Mouse (Mus musculus): ENCODE results near the gene Twf2. TPM values are rescaled to one million over a fixed set of nuclear protein-coding genes. Genes with fewer than 3 reads are reported as not detected.

Twf2 gene
- total RNA-seq, 2 experiments from 2014 or later: 127 to 210 TPM

- intact Hi-C loops (cut with DNase I): no loop called here
- DNase-seq: no peak
- TF ChIP-seq CTCF (IDR thresholded peaks at IDR 0.05): no peak
- Histone ChIP-seq H3K27ac (no peak overlapping the region), H3K4me3 (no peak overlapping the region)
Observed at GRCm38 (mm10) chr9:106191355-106191754, 11.6 kb upstream of the Twf2 start.

GRCm38 (mm10) chr9:106192024-106192423 lies 10.9 kb upstream of the Twf2 start:
- no peak for DNase-seq
- no peak overlapping the region for H3K27ac ChIP-seq
- TF ChIP-seq CTCF (IDR thresholded peaks at IDR 0.05): no peak
- H3K4me3 ChIP-seq: no peak overlapping the region
- intact Hi-C loops (cut with DNase I): no loop called here

GRCm38 (mm10) chr9:106192998-106193397 lies 9.9 kb upstream of the Twf2 start:
- no peak for TF ChIP-seq CTCF (IDR thresholded peaks at IDR 0.05)
- no peak overlapping the region for H3K4me3 ChIP-seq
- no peak for DNase-seq
- intact Hi-C loops (cut with DNase I): no loop called here
- H3K27ac ChIP-seq: no peak overlapping the region

GRCm38 (mm10) chr9:106193930-106194807 lies 8.7 kb upstream of the Twf2 start:
- Histone ChIP-seq H3K4me3 (no peak overlapping the region), H3K27ac (no peak overlapping the region)
- no peak for DNase-seq
- no peak for TF ChIP-seq CTCF (IDR thresholded peaks at IDR 0.05)
- intact Hi-C loops (cut with DNase I): no loop called here

GRCm38 (mm10) chr9:106195693-106196092 lies 7.2 kb upstream of the Twf2 start:
- no peak for TF ChIP-seq CTCF (IDR thresholded peaks at IDR 0.05)
- H3K27ac ChIP-seq: no peak overlapping the region
- DNase-seq: no peak
- intact Hi-C loops (cut with DNase I): no loop called here
- no peak overlapping the region for H3K4me3 ChIP-seq

GRCm38 (mm10) chr9:106197081-106197713 lies 5.7 kb upstream of the Twf2 start:
- intact Hi-C loops (cut with DNase I): no loop called here
- DNase-seq: no peak
- no peak overlapping the region for H3K27ac ChIP-seq
- no peak overlapping the region for H3K4me3 ChIP-seq
- TF ChIP-seq CTCF (IDR thresholded peaks at IDR 0.05): no peak

- intact Hi-C loops (cut with DNase I): no loop called here
- no peak for DNase-seq
- Histone ChIP-seq H3K4me3 (no peak overlapping the region), H3K27ac (no peak overlapping the region)
- TF ChIP-seq CTCF (IDR thresholded peaks at IDR 0.05): no peak
Observed at GRCm38 (mm10) chr9:106197732-106198131, 5.2 kb upstream of the Twf2 start.

- H3K4me3 ChIP-seq: peak overlapping the region; percentile 87
- no peak for TF ChIP-seq CTCF (IDR thresholded peaks at IDR 0.05)
- peak; percentile 87 for DNase-seq
- peak overlapping the region; percentile 84 for H3K27ac ChIP-seq
- intact Hi-C loops (cut with DNase I): no loop called here
Observed at GRCm38 (mm10) chr9:106198962-106199458, 3.9 kb upstream of the Twf2 start.

GRCm38 (mm10) chr9:106199535-106200272 lies 3.2 kb upstream of the Twf2 start, which contains the start of gene Ppm1m:
Gene Ppm1m, minus strand, starts transcription at chr9:106199746.
- peak within 1 kb of the TSS; percentile 84 for H3K27ac ChIP-seq
- H3K4me3 ChIP-seq: peak within 1 kb of the TSS; percentile 87
- DNase-seq: peak; percentile 27
- intact Hi-C loops (cut with DNase I): no loop called here
- no peak for TF ChIP-seq CTCF (IDR thresholded peaks at IDR 0.05)

- TF ChIP-seq CTCF (IDR thresholded peaks at IDR 0.05): no peak
- intact Hi-C loops (cut with DNase I): no loop called here
- DNase-seq: no peak
- peak overlapping the region; percentile 79 for H3K4me3 ChIP-seq
- peak overlapping the region; percentile 98 for H3K27ac ChIP-seq
Observed at GRCm38 (mm10) chr9:106201895-106202294, 1.0 kb upstream of the Twf2 start.

- H3K4me3 ChIP-seq: peak overlapping the region; percentile 79
- intact Hi-C loops (cut with DNase I): no loop called here
- TF ChIP-seq CTCF (IDR thresholded peaks at IDR 0.05): no peak
- peak; percentile 64 for DNase-seq
- peak overlapping the region; percentile 98 for H3K27ac ChIP-seq
Observed at GRCm38 (mm10) chr9:106203990-106204851, 1.3 kb downstream of the Twf2 start.

All from gastrocnemius, adult 2 months (tissue).